Mouse (Mus musculus) ES-E14 (cell line): ENCODE data around the gene Hist1h4f.

Experiments used
- CHD2 ChIP-seq: IDR thresholded peaks from 2 replicates; pipeline ENCODE4 v1.6.1; 2014; ENCODE audit warnings: mild to moderate bottlenecking, low read depth, low read length, inconsistent platforms
- HCFC1 ChIP-seq: IDR thresholded peaks from 2 replicates; pipeline ENCODE4 v1.6.1; 2012; ENCODE audit warnings: low read length, inconsistent platforms, borderline replicate concordance; ENCODE audit not compliant: insufficient read depth
- MAFK ChIP-seq: IDR thresholded peaks from 2 replicates; pipeline ENCODE4 v1.6.1; 2014; ENCODE audit warnings: mild to moderate bottlenecking, low read depth, low read length, inconsistent platforms; ENCODE audit not compliant: insufficient read depth
- ZC3H11A ChIP-seq: IDR thresholded peaks from 2 replicates; pipeline ENCODE4 v1.6.1; 2012; ENCODE audit warnings: low read depth, mild to moderate bottlenecking, inconsistent platforms, low read length, borderline replicate concordance
- ZNF384 ChIP-seq: IDR thresholded peaks from 2 replicates; pipeline ENCODE4 v1.6.1; 2012; ENCODE audit warnings: low read depth, low read length, inconsistent platforms

DNA sequence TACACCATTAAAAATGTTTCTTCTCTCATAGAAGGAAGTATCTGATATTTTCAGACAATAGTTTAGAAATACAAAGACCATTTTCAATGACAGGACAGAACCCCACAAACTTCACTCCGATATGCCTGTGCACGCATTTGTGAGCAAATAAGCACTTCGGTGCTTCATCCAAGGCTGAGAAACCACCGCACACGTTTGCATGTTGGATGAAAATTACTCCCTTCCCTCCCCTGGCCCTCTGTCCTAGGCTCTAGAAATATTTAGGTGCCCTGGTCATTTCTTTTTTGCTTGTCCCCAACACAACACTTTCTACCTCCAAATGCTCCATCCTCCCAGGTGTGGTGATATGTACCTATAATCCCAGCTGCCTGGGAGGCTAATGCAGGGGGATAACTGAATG, 49.9 kb downstream of the Hist1h4f start:
- no peak for TF ChIP-seq HCFC1
- no peak for TF ChIP-seq CHD2
- TF ChIP-seq MAFK: no peak
- no peak for TF ChIP-seq ZC3H11A
- no peak for TF ChIP-seq ZNF384
